Mouse (Mus musculus): ENCODE measurements around the gene Rps21.

Rps21 gene

DNA sequence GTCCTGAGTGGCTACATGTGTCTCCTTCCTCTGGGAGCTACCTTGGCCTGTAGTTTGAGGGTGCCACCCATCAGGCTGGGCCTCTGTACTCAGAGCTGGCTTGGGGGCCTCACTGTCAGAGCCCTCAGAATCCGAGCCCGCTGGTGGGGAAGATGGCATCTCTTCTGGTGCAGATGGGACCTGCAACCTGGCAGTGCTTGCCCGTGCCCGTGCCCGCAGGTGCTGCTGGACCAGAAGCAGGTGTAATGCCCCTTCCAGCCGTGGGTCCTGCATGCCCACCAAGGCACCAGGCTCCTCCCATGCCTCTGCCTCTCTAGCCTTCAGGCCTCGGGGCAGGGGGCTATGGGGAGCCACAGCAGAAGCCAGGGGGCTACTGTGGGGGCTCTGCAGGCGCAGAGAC lies 22.1 kb downstream of the Rps21 start:
- no peak for DNase-seq (ENCODE audit: inconsistent age in 2 of 2, low spot score in 1 of 2)

GRCm38 (mm10) chr2:180288966-180289365 lies 31.8 kb downstream of the Rps21 start:
- no peak for DNase-seq (ENCODE audit: inconsistent age in 2 of 2, low spot score in 1 of 2)

DNA sequence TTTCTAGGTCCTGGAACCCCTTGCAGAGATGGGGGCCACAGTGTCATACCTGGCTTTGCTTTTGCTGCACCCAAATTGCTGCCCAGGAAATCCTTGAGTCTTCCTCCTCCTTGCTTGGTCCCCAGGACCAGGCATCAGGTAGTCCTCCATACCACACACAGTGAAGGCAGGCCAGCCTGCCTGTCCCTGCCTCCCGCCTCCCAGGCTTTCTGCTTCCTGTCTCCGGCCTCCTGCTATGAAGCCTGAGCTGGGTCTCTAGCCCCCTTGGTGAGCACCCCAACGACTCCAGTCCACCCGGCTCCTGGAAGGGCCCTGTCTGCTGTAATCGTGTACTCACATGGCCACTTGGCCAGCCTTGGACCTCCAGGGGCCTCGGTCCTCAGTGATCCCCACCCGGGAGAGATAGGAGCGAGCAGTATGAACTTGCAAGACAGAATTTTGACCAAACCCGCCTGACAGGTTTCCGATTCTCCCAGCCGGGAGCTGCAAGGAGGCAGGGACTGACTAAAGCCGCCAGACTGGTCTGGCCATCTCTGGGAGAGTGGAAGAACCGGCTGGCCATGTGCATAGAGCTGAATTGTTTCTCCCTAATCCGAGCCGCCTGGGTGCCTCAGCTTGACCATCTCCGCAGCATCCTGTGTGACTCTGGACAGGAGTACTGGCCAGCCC lies 32.4 kb downstream of the Rps21 start, which contains the start of gene Rbbp8nl:
TSS of gene Rbbp8nl (minus strand) at position 440 of the 669 bp plus-strand sequence.
- no peak for DNase-seq (ENCODE audit: inconsistent age in 2 of 2, low spot score in 1 of 2)

DNA sequence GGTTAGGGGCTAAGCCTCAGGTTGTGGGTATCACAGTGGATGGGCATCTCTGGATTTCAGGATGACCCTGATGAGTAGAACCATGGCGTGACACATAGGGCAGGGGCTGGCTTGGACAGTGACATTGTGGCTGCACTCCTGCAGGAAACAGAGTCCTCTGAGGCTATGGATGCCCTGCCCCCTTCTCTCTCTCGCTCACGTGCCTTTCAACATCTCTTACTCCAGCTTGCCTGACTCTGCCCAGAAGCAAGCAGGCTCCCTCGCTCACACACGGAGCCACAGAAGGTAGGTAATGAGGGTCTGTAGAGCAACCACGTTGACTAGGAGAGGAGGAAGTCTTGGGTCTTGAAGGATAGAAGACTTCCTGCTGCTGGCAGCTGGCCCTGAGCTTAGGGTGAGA lies 33.3 kb downstream of the Rps21 start:
- no peak for DNase-seq (ENCODE audit: inconsistent age in 2 of 2, low spot score in 1 of 2)

- DNase-seq (ENCODE audit: inconsistent age in 2 of 2, low spot score in 1 of 2): no peak
These were observed 34.4 kb downstream of the Rps21 start for GRCm38 (mm10) chr2:180291566-180291965.

DNA sequence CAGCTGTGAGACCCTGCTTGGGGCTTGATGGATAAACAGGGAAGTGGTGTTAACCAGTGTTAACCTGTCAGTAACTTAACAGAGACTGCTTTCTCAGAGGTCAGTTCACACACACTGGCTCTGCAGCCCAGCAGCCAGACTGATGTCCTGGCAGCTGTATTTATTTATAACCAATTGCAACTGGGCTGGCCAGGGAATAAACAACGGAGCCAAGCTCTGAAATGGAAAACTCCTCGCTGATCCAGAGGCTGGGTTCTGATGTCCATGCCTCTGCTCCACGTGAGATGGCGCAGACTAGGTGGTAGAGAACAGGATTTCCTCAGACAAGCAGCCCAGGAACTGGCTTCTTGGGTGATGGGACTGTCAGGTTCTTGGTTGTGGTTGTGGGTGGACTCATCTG lies 34.8 kb downstream of the Rps21 start:
- no peak for DNase-seq (ENCODE audit: inconsistent age in 2 of 2, low spot score in 1 of 2)

DNA sequence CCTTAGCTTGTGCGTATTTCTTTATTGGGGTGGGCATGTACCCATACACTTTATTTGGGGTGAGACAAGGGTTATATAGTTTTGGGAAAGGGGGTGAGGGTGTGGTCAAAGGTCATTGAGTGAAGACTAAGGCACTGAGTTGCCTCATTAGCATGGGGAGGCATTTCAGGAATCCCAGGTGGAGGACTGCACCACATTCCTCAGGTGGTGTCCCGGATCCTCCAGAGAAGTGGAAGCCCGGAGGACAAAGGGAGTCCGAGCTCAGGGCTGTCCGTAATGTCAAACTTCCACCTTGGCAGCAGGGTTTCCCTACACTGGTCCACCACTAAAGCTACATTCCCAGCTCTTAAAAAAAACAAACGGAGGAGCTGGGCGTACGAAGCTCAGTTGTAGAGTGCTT lies 35.7 kb downstream of the Rps21 start:
- no peak for DNase-seq (ENCODE audit: inconsistent age in 2 of 2, low spot score in 1 of 2)

GRCm38 (mm10) chr2:180300252-180300651 lies 43.1 kb downstream of the Rps21 start:
- DNase-seq (ENCODE audit: inconsistent age in 2 of 2, low spot score in 1 of 2): peak in 1 of 2 experiments; percentile 44

DNA sequence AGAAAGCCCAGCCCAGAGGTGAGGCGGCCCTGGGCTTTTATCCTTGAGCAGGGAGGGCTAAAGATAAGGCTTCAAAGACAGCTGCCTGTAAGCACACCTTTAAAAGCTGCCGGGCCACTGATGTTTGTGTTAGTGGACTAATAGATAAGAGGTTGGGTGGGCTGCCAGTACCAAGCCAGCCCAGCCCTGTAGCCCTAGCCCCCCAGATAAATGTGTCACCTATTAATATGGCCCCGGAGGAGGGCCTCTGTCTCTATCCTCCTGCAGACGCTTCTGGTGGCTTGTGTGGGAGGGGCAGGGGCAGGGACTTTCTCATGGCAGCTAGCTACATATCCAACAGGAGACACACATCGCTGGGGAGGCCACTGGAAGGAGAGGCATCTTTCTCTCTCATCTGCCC lies 43.6 kb downstream of the Rps21 start:
- no peak for DNase-seq (ENCODE audit: inconsistent age in 2 of 2, low spot score in 1 of 2)

DNA sequence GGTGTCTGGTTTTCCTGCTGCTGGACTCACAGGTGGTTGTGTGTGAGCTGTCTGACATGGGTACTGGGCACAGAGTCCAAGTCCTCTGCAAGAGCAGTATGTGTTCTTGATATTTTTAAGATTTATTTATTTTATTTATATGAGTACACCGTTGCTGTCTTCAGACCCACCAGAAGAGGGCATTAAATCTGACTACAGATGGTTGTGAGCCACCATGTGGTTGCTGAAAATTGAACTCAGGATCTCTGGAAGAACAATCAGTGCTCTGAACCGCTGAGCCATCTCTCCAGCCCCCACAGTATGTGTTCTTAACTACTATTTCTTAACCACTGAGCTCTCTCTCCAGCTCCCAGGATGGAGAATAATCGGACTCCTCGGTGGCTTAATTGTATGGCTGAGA lies 45.0 kb downstream of the Rps21 start:
- DNase-seq (ENCODE audit: inconsistent age in 2 of 2, low spot score in 1 of 2): no peak

DNA sequence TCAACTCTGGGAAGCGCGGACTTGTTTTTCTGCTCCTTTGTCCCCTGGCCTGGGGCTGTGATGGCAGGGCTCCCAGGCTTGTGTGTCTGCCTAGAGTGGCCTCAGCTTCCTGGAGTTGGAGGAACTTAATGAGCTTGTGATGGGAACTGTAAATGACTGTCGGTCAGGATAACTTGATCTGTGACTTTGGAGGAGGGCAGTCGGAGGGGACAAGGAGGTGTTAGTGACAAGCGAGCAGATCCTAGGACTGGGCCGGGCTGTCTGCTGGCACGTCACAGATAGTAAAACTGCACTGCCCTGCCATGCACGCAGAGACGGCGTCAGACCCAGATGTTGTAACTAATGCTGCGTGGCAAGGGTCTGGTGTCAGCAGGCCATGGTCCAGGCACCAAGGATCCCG lies 46.3 kb downstream of the Rps21 start:
- DNase-seq (ENCODE audit: inconsistent age in 2 of 2, low spot score in 1 of 2): no peak

GRCm38 (mm10) chr2:180304554-180304953 lies 47.4 kb downstream of the Rps21 start:
- DNase-seq (ENCODE audit: inconsistent age in 2 of 2, low spot score in 1 of 2): no peak

DNA sequence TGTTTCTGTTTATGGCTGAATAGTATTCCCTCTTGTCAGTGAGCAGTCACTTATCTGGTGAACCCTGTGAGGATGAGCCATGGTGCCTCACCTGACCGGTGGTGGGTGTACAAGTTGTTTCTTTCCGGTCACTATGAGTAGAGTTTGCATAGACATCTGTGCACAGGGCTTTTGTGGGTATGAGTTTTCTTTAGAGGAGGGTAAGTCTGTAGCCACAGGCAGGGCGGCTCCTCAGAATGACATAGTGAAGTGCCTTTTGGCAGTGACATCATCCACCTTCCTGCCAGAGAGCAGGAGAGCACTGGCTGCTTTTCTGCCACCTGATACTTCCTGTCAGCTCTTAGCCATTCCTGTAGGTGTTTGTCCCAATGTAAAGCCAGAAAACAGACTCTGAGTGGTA lies 48.3 kb downstream of the Rps21 start:
- no peak for DNase-seq (ENCODE audit: inconsistent age in 2 of 2, low spot score in 1 of 2)

DNA sequence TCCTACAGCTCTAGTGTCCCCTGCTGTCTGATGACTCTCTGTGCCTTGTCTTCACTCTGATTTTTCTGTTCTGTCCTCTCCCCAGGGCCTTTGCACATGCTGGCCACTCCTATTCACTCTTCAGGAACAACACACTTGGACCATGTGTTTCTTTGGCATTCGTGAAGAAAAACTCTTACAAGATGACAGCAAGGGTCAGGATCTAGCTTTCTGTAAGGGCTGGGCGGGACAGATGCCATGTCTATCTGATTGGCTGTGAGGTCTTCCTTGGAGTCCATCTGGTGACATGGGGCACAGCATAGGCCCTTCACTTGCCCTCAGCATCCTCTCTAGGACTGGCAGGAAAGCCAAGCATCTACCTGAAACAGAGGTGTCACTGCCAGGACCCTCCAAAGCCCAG lies 48.8 kb downstream of the Rps21 start:
- no peak for DNase-seq (ENCODE audit: inconsistent age in 2 of 2, low spot score in 1 of 2)

- DNase-seq (ENCODE audit: inconsistent age in 2 of 2, low spot score in 1 of 2): no peak
These were observed 49.4 kb downstream of the Rps21 start for GRCm38 (mm10) chr2:180306423-180307168.

DNA sequence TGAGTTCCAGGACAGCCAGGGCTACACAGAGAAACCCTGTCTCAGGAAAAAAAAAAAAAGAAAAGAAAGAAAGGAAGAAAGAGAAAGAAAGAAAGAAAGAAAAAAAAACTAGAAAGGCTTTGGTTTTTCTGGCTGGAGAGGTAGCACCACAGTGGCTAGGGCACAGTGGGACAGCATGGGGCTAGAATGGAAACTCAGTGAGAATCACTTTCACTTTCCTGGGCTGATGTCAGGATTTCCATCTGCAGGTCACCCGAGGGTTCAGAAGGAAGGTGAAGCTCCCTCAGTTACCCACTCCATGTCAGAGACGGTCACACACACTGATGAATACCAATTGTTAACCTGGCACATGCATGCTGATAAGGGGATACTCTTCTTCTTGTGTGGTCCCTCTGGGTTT lies 50.5 kb downstream of the Rps21 start:
- DNase-seq (ENCODE audit: inconsistent age in 2 of 2, low spot score in 1 of 2): no peak

Data from adrenal gland, adult (tissue).